Mouse (Mus musculus): Measurements from ENCODE around the gene Vmn1r209. TPM values are rescaled to one million over a fixed set of nuclear protein-coding genes. Genes with fewer than 3 reads are reported as not detected.

The Vmn1r209 gene
- polyA plus RNA-seq (2015; fragmentation: Illumina TruSeq; extraction: RNeasy Lipid Tissue Mini Kit (QIAGEN cat#74804); ENCODE audit: insufficient read depth, low replicate concordance), result not detected

GRCm38 (mm10) chr13:22809582-22809981, at the start of gene Vmn1r209:
Gene Vmn1r209, minus strand, starts transcription at chr13:22809682.

GRCm38 (mm10) chr13:22857461-22857860, 48.0 kb upstream of the Vmn1r209 start, which contains the start of gene Vmn1r211:
Gene Vmn1r211, minus strand, starts transcription at chr13:22857561.

DNA sequence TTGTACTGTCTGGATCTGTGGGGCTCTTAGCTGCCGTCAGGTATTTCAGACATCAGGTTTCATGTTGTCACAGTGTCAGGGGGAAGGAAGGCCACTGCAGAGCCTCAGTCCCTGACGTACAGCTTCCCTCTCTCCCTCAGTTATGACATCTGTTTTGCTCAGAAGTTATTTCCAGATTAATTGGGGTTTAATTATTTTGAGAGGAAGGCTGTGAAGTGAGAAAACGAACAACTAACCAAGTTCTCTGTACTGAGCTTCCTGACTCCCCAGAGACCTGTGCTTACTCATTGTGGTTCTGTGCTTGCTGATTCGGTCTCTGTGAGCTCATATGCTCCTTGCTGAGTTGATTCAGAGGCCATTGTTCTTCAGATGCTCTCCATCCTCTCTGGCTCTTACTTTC, 21.8 kb upstream of the Vmn1r209 start, which contains the start of gene Vmn1r210:
TSS of gene Vmn1r210 (minus strand) at position 101 of the 400 bp plus-strand sequence.

GRCm38 (mm10) chr13:22777300-22777699, 32.2 kb downstream of the Vmn1r209 start, which contains the start of gene Vmn1r208:
Gene Vmn1r208, minus strand, starts transcription at chr13:22777400.

Other genes with a start within 250 kb of the Vmn1r209 start
- not detected for gene Vmn1r205, start 216.7 kb downstream of the Vmn1r209 start, polyA plus RNA-seq (2015; fragmentation: Illumina TruSeq; extraction: RNeasy Lipid Tissue Mini Kit (QIAGEN cat#74804); ENCODE audit: insufficient read depth, low replicate concordance)
- gene Vmn1r206, start 185.4 kb downstream of the Vmn1r209 start, polyA plus RNA-seq (2015; fragmentation: Illumina TruSeq; extraction: RNeasy Lipid Tissue Mini Kit (QIAGEN cat#74804); ENCODE audit: insufficient read depth, low replicate concordance), result not detected
- not detected for gene Vmn1r207-ps, start 80.1 kb downstream of the Vmn1r209 start, polyA plus RNA-seq (2015; fragmentation: Illumina TruSeq; extraction: RNeasy Lipid Tissue Mini Kit (QIAGEN cat#74804); ENCODE audit: insufficient read depth, low replicate concordance)
- not detected for gene Vmn1r208, start 32.3 kb downstream of the Vmn1r209 start, polyA plus RNA-seq (2015; fragmentation: Illumina TruSeq; extraction: RNeasy Lipid Tissue Mini Kit (QIAGEN cat#74804); ENCODE audit: insufficient read depth, low replicate concordance)
- gene Vmn1r210, start 21.7 kb upstream of the Vmn1r209 start, polyA plus RNA-seq (2015; fragmentation: Illumina TruSeq; extraction: RNeasy Lipid Tissue Mini Kit (QIAGEN cat#74804); ENCODE audit: insufficient read depth, low replicate concordance), result not detected
- not detected for gene Vmn1r211, start 47.9 kb upstream of the Vmn1r209 start, polyA plus RNA-seq (2015; fragmentation: Illumina TruSeq; extraction: RNeasy Lipid Tissue Mini Kit (QIAGEN cat#74804); ENCODE audit: insufficient read depth, low replicate concordance)
- gene Vmn1r212, start 74.5 kb upstream of the Vmn1r209 start, polyA plus RNA-seq (2015; fragmentation: Illumina TruSeq; extraction: RNeasy Lipid Tissue Mini Kit (QIAGEN cat#74804); ENCODE audit: insufficient read depth, low replicate concordance), result not detected
- gene Vmn1r213, start 198.0 kb upstream of the Vmn1r209 start, polyA plus RNA-seq (2015; fragmentation: Illumina TruSeq; extraction: RNeasy Lipid Tissue Mini Kit (QIAGEN cat#74804); ENCODE audit: insufficient read depth, low replicate concordance), result not detected
- gene Vmn1r214, start 220.7 kb upstream of the Vmn1r209 start, polyA plus RNA-seq (2015; fragmentation: Illumina TruSeq; extraction: RNeasy Lipid Tissue Mini Kit (QIAGEN cat#74804); ENCODE audit: insufficient read depth, low replicate concordance), result not detected